Mouse (Mus musculus) retina, embryonic 14.5 days (tissue): ENCODE measurements around the gene Nfib.
A peak's percentile ranks its signal among the peaks of the same experiment; 100 is the strongest.

Experiments used
- DNase-seq: peaks from one replicate; pipeline ENCODE4 v3.0.0-alpha.2; 2015; ENCODE audit warnings: low spot score

Nfib gene

DNA sequence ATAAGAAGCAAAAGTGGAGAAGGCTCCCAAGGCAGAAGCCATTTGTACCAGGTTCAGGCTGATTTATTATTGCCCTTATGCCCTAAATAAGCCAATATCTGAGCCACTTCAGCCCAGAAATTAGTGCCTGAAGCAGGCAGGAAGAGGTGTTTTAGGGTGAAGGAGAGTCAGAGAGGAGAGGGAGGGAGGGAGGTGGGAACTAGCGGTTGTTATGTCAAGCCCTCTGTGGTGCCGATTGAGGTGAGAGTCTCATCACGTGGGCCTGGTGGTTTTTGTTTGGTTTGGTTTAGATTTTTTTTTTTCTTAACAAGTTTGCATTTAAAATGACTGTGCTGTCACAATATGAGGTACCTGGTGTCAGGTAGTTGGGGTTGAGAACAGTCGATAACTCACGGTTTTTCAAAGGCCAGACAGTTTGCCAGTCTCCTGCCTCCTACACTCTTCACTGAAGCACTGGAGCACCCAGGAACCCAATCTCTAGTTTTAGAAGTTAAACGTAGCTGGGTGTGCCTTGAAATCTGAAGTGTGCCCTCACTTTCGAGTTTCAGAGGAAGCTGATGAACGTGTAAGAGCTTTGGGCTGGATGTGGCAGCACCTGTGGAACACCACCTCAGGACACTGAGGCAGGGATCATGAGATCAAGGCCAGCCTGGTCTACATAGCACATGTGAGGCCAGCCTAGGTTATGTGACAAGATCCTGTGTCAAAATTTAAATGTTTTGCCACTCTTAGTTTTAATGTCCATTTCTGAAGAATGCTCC is 81.1 kb downstream of the Nfib start:
- no peak for DNase-seq

DNA sequence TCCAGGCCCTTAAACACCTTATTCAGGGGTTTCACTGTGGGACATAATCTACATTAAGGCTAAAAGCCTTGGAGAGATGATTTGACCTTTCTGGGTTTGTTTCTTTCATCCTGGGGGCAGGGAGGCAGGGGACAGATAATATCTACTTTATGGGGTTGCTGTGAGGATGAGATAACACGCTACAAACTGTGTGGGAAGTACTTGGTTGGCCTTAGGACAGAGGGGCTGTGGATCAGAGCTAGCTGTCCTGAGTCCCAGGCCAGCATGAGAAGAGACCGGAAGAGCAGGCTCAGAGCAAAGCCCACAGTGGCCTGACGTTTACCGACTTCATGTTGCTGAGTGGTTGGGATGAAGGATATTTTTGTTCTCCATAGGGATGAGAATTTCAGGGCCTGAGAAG is 81.7 kb downstream of the Nfib start:
- no peak for DNase-seq

DNA sequence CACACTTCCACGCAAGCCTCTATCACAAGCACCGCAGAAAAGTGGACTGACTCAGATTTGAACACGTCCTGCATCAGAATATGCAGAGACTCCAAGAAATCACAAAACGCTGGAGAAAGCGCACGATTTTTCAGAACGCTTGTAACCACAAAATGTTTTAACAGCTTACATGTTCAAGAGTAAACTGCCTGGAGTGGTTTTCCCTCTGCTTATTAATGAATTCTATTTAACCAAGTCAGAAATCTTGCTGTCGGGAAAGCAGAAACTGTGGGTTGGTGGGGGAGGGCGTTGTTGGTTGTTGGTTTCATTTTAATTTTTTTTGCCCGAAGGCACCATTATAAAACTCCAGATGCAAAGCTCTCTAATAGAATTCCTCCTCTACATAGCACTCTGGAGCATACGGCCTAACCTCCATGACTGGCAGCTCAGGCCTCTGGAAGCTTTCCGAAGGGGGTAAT is 82.4 kb downstream of the Nfib start:
- DNase-seq, result no peak

DNA sequence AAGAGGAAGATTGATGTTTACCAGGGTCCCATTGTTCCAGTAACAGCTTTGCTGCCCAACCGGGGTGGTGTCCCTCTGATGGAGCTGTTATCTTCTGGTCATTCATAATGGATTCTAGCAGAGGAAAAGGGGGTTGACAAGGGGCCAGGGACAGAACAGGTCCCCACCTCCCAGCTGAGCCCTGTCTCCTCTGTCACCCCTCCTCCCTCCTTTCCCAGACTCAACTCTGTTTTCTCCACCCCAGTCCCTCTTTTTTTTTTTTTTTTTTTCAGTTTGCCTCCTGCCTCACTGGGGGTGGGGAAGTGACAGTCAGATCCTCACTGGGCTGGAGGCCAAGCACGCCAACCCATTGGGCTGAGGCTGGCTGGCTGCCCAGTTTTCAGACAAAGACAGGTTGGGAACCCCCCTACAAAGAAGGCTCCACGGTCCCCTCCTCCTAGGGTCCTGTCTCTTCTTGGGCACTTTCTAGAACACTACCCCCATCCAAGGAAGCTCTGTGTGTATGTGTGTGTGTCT is 83.2 kb downstream of the Nfib start:
- DNase-seq, result no peak

DNA sequence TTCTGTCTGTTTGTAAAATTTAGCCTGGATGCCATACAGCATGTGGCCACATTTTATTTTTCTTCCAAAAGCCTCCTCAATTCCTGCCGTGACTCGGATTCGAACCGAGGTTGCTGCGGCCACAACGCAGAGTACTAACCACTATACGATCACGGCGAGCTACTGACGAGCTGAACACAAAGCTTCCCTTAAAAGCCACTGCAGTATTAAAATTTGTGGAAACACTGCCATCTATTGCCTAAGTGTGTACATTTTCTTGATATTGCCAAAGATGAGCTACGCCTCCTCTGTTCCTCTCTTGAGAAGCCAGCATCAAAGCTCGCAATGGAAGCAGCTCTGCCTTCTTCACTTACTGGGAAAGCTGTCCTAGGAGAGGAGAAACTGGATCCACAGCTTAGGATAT is 86.0 kb downstream of the Nfib start:
- DNase-seq, result peak; percentile 61

DNA sequence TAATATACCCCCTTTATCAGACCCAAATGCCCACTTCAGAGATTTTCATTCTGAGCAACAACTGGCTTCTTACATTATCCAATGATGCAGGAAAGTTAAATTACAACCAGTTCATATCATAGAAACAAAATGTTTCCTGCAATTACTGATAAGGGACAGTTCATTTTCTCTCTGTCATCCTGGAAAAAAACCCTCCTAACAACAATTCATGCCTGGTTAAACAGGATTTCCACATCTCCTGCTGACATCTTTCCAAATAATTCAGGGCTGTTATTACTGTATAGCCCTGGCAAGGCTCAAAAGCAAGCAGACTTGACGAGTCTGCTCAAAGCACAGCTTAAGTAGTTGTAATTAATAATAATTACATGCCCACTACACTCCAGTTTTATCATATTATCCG is 86.5 kb downstream of the Nfib start:
- no peak for DNase-seq

DNA sequence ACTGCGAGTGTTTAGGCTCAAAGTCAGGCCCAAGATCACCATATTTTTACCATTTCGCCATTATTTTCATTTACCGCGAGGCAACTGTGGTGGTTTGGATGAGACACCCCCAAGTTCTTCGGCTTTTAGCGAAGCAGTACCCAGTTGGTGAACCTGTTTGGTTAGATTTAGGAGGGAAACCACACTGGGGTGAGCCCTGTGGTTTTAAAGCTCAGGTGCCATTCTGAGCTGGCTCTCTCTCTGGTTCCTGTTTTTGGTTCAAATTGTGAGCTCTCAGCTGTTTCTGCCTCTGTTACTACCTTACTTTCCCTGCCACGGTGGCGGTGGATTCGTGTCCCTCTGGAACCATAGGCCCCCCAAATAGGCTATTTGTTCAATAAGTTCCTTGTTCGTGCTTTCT is 88.3 kb downstream of the Nfib start:
- no peak for DNase-seq

DNA sequence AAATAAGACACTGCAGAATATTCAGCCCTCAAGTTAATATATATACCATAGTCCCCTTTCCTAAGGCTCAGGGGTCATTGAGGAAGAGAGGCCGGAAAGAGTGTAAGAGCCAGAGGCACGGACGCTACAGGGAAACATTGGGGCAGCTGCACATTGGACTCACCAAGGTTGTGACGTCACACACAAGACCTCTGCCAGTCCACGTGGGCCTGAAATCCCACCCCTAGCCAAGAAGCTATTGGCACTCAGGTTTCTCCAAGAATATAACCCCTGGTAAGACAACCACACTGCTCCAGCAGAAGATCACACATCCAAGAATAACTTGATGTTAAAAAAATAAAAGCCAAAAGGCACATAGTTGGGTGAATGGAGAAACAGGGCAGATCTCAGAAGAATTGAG is 89.8 kb downstream of the Nfib start:
- no peak for DNase-seq

DNA sequence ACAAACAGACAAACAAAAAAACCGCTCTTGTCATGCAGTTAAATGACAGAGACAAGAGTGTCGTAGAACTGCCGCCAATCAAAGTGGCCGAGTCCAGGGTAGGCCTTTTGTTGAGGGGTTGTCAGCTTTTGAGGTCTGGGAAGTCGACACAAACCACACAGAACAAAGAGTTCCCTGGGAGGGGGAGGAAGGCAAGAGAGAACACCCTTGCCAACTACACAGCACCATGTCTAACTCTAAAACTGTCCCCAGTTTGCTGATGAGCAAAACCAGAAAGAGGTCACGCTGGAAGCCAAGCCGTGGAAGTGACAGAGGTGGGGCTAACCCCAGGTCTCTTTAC is 91.1 kb downstream of the Nfib start:
- no peak for DNase-seq

DNA sequence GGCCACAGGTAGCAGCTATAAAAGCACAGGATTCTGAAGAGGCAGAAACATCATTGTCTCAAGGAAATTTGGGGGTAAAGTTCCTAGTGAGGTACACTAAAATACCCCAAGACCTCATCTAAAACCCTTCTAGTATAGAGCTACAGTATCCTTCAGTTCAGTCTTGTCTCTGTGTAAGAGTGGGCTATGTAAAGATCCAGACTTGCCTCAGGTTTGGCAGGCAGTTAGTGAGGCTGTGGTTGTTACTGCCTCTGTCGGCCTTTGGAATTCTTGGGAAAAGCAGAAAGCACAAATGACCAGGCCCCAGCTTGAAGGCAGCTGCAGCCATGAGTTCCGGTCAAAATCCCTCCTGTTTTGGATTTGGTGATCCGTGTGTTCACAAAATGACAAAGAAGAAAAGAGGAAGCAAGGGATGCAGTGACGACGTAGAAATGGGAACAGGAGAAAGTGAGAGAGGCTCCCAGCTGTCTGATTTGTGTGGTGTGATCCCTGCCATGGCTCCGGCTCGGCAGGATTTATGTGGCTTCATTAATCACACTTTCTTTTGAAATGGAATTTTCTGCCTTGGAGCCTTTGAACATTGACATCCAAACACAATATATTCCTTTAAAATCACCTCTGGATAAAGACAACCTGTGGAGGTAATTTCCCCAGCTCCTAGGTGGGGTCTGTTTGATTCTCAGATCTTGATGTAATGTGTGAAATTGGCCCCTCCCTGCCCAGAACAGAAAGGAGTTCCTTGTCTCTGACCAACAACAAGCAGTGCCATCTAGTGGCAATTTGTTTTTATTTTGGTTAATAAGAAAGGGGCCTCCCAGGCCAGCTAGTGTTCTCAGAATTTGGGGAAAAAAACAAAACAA is 91.7 kb downstream of the Nfib start:
- DNase-seq, result peak; percentile 83

DNA sequence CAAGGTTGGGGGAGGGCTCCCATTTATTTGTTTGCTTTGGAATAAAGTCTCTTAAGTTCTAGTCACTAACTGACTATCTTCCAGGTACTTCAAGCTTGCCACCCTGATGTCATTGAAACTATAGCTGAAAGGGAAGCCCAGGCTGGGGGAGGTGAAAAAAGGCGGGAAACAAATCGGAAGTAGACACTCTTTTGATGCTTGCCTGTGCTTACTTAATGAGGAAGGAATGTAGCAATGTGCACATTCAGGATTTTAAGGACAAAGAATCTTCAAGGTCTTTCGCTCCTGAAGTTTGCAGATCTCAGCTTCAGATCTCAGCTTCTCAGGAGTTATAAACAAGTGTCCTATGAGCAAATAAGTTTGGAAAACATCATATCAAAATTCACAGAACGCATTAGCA is 95.9 kb downstream of the Nfib start:
- no peak for DNase-seq

DNA sequence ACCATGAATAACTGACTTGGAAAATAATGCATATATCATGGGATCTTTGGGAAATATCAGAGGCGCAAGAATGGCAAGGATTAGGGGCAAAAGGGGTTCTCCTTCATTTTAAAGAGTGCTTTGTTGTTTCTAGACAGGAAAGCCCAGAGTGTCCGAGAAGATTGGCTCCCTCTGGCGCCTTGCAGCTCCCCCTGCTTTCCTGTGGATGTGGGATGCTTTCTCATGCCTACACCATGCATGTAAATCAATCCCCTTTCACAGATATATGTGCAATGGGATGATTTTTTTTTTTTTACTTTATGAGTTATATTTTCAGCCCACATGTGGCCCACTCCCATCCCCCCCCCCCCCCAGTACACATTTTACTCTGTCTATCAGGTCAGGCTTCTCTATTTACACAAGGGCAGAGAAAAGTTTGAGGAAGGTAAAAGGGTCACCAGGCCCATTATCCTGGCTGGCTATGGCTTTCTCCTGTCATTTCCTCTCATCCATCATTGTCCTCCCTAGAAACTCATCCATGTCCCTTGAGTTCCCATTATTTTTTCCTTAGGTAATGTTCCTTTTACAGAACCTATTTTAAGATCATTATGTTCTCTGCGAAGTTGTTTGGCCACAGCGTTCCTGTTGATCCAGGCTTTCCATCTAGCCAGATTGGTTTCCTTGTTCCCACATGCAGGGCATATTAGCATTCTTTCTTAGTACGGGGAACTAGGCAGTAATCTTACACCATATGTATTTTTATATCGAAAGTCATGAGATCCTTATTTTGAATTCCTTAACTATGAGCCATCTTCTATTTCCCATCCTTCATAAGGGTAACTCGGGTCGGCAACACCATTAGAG is 96.6 kb downstream of the Nfib start:
- DNase-seq, result no peak

DNA sequence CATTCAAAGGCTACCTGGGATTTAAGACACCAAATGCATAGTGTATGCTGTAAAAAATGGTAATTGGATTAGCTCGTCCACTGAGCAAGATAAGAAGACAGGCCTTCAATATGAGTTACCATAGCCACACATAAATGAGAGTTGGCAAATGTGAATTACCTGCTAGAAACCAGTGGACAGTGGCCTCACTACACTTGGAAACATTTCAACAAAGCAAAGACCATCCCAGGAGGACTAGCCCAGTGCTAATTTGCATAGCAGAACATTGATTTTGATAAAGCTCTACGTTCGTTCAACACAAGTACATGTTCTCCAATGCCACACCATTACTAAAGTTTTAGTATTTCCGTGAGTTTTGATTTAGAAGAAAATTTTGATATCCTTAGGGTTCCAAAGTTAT is 98.3 kb downstream of the Nfib start:
- no peak for DNase-seq

DNA sequence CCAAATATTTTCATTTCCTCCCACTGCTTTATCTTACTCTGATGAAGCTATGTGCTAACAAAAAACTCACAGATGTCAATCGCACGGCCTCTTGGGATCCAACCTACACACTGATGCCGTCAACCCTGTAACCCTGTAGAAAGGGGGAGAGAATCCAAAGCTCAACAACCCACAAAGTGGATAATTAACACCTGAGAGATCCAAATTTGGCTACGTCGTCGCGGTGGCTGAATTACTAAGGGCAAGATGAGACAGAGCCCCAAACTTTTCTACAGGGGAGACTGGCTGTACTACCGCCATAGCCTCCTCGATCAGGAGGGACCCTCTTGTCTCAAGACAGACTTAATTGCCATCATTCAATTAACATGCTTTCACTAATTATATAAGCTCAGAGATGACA is 99.2 kb downstream of the Nfib start:
- no peak for DNase-seq

DNA sequence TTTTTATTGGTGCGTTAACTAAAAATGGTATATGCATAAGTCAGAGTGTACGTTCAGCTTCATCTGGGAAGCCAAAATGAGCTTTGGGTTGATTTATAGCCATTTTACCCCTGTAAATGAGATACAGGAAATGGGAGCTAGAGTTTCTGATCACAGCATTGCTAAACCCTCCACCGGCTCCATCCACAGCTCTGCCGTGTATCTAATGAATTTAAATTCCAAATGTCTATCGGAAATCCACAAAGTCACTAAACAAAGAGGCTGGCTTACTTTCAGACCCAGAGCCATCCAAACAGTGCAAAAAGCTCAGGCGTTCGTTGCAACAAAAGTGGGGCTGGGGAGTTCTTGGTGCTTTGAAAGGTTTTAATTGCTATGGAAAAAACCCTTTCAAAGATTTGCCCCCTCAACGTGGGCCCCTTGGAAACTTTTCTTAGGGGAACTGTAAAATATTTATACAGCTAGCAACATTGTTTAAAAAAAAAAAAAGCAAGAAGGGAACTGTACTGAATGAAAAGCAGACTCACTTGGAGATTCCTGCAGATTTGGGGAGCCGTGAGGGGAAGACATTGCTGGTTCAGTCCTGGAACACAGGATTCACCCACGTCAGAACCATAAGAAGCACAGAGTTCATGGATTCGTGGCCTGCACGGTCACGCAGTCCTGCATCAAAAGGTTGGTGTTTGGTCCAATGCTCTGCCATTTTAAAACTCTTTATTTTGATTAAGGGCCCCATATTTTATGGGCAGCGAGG is 100.3 kb downstream of the Nfib start:
- DNase-seq, result no peak

DNA sequence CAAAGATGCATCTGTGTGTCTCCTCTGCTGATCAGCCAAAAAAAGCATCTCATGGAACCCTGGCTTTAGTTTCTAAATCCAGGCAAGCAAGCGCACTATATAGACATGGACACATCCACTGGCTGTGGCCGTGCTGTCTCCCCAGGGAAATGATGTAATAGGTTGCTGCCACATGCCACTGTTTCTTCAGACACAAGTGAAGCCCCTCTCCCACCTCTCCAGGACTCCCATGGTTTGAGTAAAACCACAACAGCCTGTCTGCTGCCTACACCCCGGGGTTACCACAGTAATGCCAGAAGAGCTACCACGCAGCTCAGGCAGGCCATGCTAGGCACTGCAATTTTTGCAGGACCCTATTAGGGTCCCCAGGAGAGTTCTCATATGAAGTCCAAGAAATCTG is 101.0 kb downstream of the Nfib start:
- no peak for DNase-seq

DNA sequence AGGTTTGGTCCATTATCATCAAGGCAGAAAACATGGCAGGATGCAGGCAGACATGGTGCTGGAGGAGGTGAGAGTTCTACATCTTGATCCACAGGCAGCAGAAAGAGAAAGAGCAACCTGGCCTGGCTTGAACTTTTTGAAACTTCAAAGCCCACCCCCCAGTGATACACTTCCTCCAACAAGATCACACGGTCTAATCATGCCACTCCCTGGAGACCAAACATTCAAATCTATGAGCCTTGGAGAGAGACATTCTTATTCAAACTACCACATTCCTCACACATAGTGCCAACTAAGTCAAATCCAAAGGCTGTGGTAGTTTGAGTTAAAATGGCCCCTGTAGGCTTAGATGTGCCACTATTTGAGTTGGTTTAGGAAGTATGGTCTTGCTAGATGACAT is 104.9 kb downstream of the Nfib start:
- DNase-seq, result no peak

DNA sequence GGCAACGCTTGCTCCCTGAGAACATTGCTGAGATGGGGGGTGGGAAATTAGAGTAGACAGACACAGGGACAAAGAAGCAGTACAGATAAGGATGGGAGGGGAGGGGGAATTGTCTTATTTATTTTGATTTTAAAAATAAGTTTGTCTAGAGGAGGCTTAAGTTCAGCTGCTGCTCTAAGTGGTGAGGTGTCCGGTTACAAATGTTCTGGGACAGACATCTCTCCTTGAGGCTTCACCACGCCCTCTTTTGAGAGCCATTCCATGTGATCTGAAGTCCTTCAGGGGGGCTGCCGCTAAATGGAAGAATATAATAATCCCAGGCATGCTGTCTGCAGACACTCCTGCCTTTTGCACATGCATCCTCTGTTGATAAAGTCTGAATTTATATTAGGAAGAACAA is 107.1 kb downstream of the Nfib start:
- no peak for DNase-seq

DNA sequence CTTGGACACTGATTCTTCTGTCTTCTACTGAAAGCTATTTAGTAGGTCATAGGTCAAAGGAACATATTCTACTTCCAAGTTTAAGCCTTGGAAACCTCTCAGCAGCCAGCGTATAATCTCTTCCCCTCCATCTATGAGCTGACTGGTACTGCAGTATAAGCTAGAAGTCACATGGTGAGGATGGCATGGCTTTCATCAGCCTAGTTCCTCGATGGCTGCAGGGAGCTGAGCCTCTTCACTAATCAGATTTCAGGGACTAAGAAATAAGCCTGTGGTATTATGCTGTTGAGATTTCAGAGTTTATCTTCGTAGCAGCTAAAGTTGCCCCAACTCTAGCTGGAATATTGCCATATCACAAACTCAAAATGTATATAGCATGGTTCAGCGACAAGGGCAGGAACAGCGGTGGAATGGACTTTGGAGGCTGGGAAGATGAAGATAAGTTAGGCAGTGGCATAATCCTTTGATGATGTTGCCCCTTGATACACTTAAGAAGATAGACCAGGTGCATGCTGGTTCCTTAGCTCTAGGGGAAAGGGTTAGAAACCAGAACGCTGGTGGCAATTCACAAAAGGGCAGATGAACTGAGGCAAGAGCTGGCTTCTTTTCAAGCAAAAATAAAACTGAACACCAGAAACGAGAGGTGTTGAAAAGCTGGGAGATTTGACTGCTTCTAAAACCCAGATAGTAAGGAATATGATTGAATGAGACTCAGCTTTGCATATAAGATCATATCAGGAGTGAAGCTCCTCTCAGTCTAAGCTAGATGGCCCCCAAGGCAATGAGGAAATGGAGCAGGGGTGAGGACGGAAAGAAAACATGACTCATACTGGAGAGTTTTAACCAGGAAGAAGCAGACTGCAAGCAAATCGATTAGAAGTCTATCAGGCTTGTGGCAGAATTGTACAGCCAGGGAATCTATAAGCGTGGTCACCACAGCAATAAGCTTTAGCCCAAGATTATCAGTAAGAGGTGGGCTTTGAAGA is 111.6 kb downstream of the Nfib start:
- no peak for DNase-seq
